Mouse (Mus musculus) mesoderm, embryonic 11.5 days (tissue): Measurements from ENCODE around the gene Olfr1457.

Experiments
- DNase-seq: peaks from one replicate; pipeline ENCODE4 v3.0.0-alpha.2; 2012; ENCODE audit warnings: low read depth, low spot score

Olfr1457 gene

GRCm38 (mm10) chr19:13097791-13098190 lies at the start of gene Olfr1457:
TSS of gene Olfr1457 (minus strand) at chr19:13097891.
- DNase-seq, result no peak

DNA sequence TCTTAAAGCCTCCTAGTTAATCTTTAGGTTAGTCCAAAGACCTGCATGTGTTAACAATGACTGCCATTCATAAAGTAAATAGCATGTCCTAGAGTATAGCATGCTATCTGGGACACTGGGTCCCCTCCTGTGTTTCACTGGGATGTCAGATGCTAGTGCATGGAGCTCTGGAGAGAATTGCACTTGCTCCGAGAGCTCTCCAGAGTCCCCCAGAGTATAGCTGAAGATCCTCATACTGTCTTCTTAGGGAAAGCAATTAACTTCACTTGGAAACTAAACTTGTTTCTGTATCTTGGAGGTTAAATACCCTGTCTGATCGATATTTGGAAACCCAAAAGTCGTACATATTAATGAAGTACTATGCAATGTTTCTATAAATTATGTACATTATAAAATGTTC lies 9.0 kb upstream of the Olfr1457 start, which contains the start of gene Olfr1458:
TSS of gene Olfr1458 (minus strand) at position 101 of the 400 bp plus-strand sequence.
- no peak for DNase-seq

DNA sequence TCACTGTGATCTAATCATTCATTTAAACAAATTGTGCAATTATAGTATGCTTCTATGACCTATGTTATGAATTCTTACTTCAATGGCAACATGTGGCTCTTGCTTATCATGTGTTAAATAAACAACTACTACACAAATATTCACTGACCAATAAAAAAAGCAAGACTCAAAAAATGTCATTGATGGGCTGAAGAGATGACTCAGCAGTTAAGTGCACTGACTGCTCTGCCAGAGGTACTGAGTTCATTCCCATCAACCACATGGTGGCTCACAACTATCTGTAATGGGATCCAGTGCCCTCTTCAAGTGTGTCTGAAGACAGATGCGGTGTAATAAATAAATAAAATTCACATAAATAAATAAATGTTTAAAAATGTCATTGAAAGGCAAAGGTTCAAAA lies 3.8 kb downstream of the Olfr1457 start:
- no peak for DNase-seq

GRCm38 (mm10) chr19:13060310-13060709 lies 37.4 kb downstream of the Olfr1457 start, which contains the start of gene Olfr1454:
TSS of gene Olfr1454 (plus strand) at chr19:13060610.
- DNase-seq, result no peak
